Mouse (Mus musculus) intestine, postnatal 0 days (tissue): ENCODE results near the gene Mtch2. TPM values are rescaled to one million over a fixed set of nuclear protein-coding genes. Genes with fewer than 3 reads are reported as not detected.
A peak's percentile ranks its signal among the peaks of the same experiment; 100 is the strongest.

Source experiments
- ATAC-seq: fragments of 200-750 bp; cut with Nextera tagmentation; 2 replicates; pipeline ENCODE4 v1.8.0; 2017; ENCODE audit warnings: mild to moderate bottlenecking, moderate TSS enrichment, moderate library complexity
- H3K27ac ChIP-seq: fragments of 300-500 bp; sonication (generic); 2 replicates; pipeline ENCODE4 v1.5.1; 2014; ENCODE audit warnings: mild to moderate bottlenecking, low read depth, low read length, moderate library complexity
- H3K27me3 ChIP-seq: fragments of 300-500 bp; sonication (generic); replicated peaks from 2 replicates; pipeline ENCODE4 v1.6.1; 2014; ENCODE audit warnings: low read length, mixed read lengths; ENCODE audit not compliant: control insufficient read depth, insufficient read depth
- H3K36me3 ChIP-seq: fragments of 300-500 bp; sonication (generic); 2 replicates; pipeline ENCODE4 v1.6.1; 2014; ENCODE audit warnings: mild to moderate bottlenecking, moderate library complexity; ENCODE audit not compliant: control insufficient read depth, insufficient read depth
- H3K4me1 ChIP-seq: fragments of 300-500 bp; sonication (generic); replicated peaks from 2 replicates; pipeline ENCODE4 v1.6.1; 2014; ENCODE audit warnings: antibody characterized with exemption, low read length, mixed read lengths; ENCODE audit not compliant: control insufficient read depth, insufficient read depth
- H3K4me2 ChIP-seq: fragments of 300-500 bp; sonication (generic); replicated peaks from 2 replicates; pipeline ENCODE4 v1.6.1; 2014; ENCODE audit warnings: low read depth, mild to moderate bottlenecking, moderate library complexity
- H3K4me3 ChIP-seq: fragments of 300-500 bp; sonication (generic); 2 replicates; pipeline ENCODE4 v1.5.1; 2014; ENCODE audit warnings: low read depth, low read length
- H3K9ac ChIP-seq: fragments of 300-500 bp; sonication (generic); 2 replicates; pipeline ENCODE4 v1.6.1; 2014; ENCODE audit warnings: mild to moderate bottlenecking, low read depth, low read length
- H3K9me3 ChIP-seq: fragments of 300-500 bp; sonication (generic); 2 replicates; pipeline ENCODE4 v1.6.1; 2016; ENCODE audit warnings: mixed run types; ENCODE audit not compliant: control insufficient read depth
- CTCF ChIP-seq: sonication (generic); IDR thresholded peaks from 2 replicates; pipeline ENCODE4 v1.5.1; 2016; ENCODE audit warnings: low read depth, mild to moderate bottlenecking, control low read depth, antibody characterized with exemption, moderate library complexity
- WGBS: fragments of 180-500 bp; shearing (Covaris S2); extraction: QIAGEN DNeasy Blood & Tissue Kit; methylation state at CpG from one replicate; pipeline ENCODE4 v1.1.7; 2014; 5-methylcytosine and 5-hydroxymethylcytosine counted together
- polyA plus RNA-seq: library from polyadenylated mRNA; unstranded; fragments of >200 nt; fragmentation: Nextera tagmentation; extraction: Ambion mirVana; gene quantifications from 2 replicates; pipeline ENCODE4 v1.2.1, GENCODE M21; 2015

Gene Mtch2
- polyA plus RNA-seq, 1 experiment from 2014 or later, result 196 TPM

GRCm38 (mm10) chr2:90838621-90839020 lies 8.3 kb upstream of the Mtch2 start:
- H3K4me3 ChIP-seq, result no peak overlapping the region
- H3K27me3 ChIP-seq, result no peaks in the 10 kb centered on the region
- no peaks in the 10 kb centered on the region for H3K9me3 ChIP-seq
- no peak overlapping the region for H3K4me2 ChIP-seq
- TF ChIP-seq CTCF, result no peak
- no peak for ATAC-seq
- H3K36me3 ChIP-seq, result no peaks in the 10 kb centered on the region
- no peaks in the 10 kb centered on the region for H3K4me1 ChIP-seq
- no peak overlapping the region for H3K27ac ChIP-seq
- WGBS, result 82% methylated on average over 2 of the region's 2 CpGs
- H3K9ac ChIP-seq, result no peak overlapping the region

GRCm38 (mm10) chr2:90843666-90844065 lies 3.3 kb upstream of the Mtch2 start:
- TF ChIP-seq CTCF, result no peak
- no peak for ATAC-seq
- WGBS, result 84% methylated on average over 1 of the region's 1 CpGs

GRCm38 (mm10) chr2:90844262-90844661 lies 2.7 kb upstream of the Mtch2 start:
- Histone ChIP-seq H3K9me3 (no peaks in the 10 kb centered on the region), H3K36me3 (no peaks in the 10 kb centered on the region), H3K4me3 (no peak overlapping the region), H3K4me2 (no peak overlapping the region), H3K4me1 (peaks cover 9% of the 10 kb centered on the region; the same call in 1 of the 2 replicates), H3K9ac (no peak overlapping the region), H3K27me3 (no peaks in the 10 kb centered on the region), H3K27ac (no peak overlapping the region)
- TF ChIP-seq CTCF, result no peak
- ATAC-seq, result no peak
- WGBS, result 66% methylated on average over 5 of the region's 5 CpGs

More at GRCm38 (mm10) chr2:90843666-90844065, 3.3 kb upstream of the Mtch2 start:
- Histone ChIP-seq H3K4me3 (no peak overlapping the region), H3K36me3 (no peaks in the 10 kb centered on the region), H3K9me3 (no peaks in the 10 kb centered on the region), H3K4me1 (peaks cover 9% of the 10 kb centered on the region; the same call in 1 of the 2 replicates), H3K4me2 (no peak overlapping the region), H3K27ac (no peak overlapping the region), H3K9ac (no peak overlapping the region), H3K27me3 (no peaks in the 10 kb centered on the region)

- 34% methylated on average over 5 of the region's 5 CpGs for WGBS
- Histone ChIP-seq H3K27ac (no peak overlapping the region), H3K27me3 (no peaks in the 10 kb centered on the region), H3K4me1 (peaks cover 9% of the 10 kb centered on the region; the same call in 1 of the 2 replicates), H3K36me3 (0 out of 2 replicates have a peak, but pooled peaks cover under 1% of the 10 kb centered on the region), H3K9me3 (no peaks in the 10 kb centered on the region), H3K9ac (no peak overlapping the region), H3K4me2 (no peak overlapping the region), H3K4me3 (no peak overlapping the region)
- peak; percentile 37; the same call in 1 of the 2 replicates for ATAC-seq
- TF ChIP-seq CTCF, result no peak
Measured at GRCm38 (mm10) chr2:90845234-90845633, 1.7 kb upstream of the Mtch2 start.

- ATAC-seq, result no peak
- no peak for TF ChIP-seq CTCF
- Histone ChIP-seq H3K9ac (peak overlapping the region; percentile 84; the same call in 1 of the 2 replicates), H3K4me2 (peak overlapping the region; percentile 76), H3K4me3 (peak overlapping the region; percentile 82; the same call in 1 of the 2 replicates), H3K4me1 (peaks cover 9% of the 10 kb centered on the region; the same call in 1 of the 2 replicates), H3K9me3 (no peaks in the 10 kb centered on the region), H3K27me3 (no peaks in the 10 kb centered on the region), H3K27ac (peak overlapping the region; percentile 57), H3K36me3 (peaks cover 9% of the 10 kb centered on the region)
- 32% methylated on average over 6 of the region's 6 CpGs for WGBS
Measured at GRCm38 (mm10) chr2:90846171-90846570, 784 bp upstream of the Mtch2 start.

GRCm38 (mm10) chr2:90846597-90846954 lies 379 bp upstream of the Mtch2 start:
- Histone ChIP-seq H3K9me3 (no peaks in the 10 kb centered on the region), H3K36me3 (peaks cover 13% of the 10 kb centered on the region), H3K4me3 (peak overlapping the region; percentile 82), H3K27me3 (no peaks in the 10 kb centered on the region), H3K4me1 (peaks cover 9% of the 10 kb centered on the region; the same call in 1 of the 2 replicates), H3K27ac (peak overlapping the region; percentile 57), H3K4me2 (peak overlapping the region; percentile 76), H3K9ac (peak overlapping the region; percentile 84)
- peak; percentile 26 for ATAC-seq
- 0% methylated on average over 8 of the region's 8 CpGs for WGBS
- peak; percentile 22; the same call in 1 of the 2 replicates for TF ChIP-seq CTCF

- peak overlapping the region; percentile 76 for H3K4me2 ChIP-seq
- no peak for TF ChIP-seq CTCF
- peak overlapping the region; percentile 84 for H3K9ac ChIP-seq
- H3K27me3 ChIP-seq, result no peaks in the 10 kb centered on the region
- H3K9me3 ChIP-seq, result no peaks in the 10 kb centered on the region
- H3K36me3 ChIP-seq, result peaks cover 22% of the 10 kb centered on the region
- ATAC-seq, result no peak
- H3K4me3 ChIP-seq, result peak overlapping the region; percentile 82
- H3K4me1 ChIP-seq, result peaks cover 9% of the 10 kb centered on the region; the same call in 1 of the 2 replicates
- under 1% methylated on average over 13 of the region's 13 CpGs for WGBS
- peak overlapping the region; percentile 90 for H3K27ac ChIP-seq
Measured at GRCm38 (mm10) chr2:90847681-90848050, 711 bp downstream of the Mtch2 start.
